Mouse (Mus musculus) CH12.LX (cell line): Measurements from ENCODE around the gene Gpr12.
"Not testable (repeated sequence)": the region's sequence is repeated elsewhere in the genome, so short reads cannot be mapped to it uniquely, and the experiment has no call there.

Experiments used
- POLR2A ChIP-seq: IDR thresholded peaks from 2 replicates; pipeline ENCODE4 v1.6.1; 2011; ENCODE audit warnings: low read depth, mild to moderate bottlenecking, improper control_type of control experiment, low read length
- RAD21 ChIP-seq: IDR thresholded peaks from 2 replicates; pipeline ENCODE4 v1.6.1; 2011; ENCODE audit warnings: low read depth, mild to moderate bottlenecking, low read length, improper control_type of control experiment, moderate library complexity
- SMC3 ChIP-seq: IDR thresholded peaks from 2 replicates; pipeline ENCODE4 v1.6.1; 2011; ENCODE audit warnings: low read depth, low read length, improper control_type of control experiment

DNA sequence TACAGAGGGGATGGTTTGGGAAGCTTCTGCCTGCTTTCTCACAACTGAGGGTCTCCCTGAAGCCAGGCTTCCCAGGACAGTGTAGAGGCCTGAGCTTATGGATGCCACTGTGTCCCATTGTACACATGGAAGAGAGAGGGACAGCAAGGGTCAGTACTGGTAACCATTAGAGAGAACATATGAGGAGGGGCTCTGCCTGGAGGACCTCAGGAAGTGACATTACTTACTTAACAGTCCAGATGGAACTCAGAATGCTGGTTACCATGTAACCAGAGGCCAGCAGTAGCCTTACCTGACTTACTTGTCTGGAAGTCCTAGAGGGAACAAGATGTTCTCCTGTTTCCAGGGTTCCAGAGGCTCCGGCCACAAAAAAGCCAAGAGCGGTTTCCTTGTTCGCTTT is 29.2 kb downstream of the Gpr12 start, which contains the start of gene Gm3415:
- TF ChIP-seq SMC3, POLR2A, RAD21: not testable (repeated sequence)
